Mouse (Mus musculus): ENCODE data around the gene Atp5d. TPM values are rescaled to one million over a fixed set of nuclear protein-coding genes. Genes with fewer than 3 reads are reported as not detected.

Gene Atp5d
- total RNA-seq (2021) = 920 and 980 TPM in 2 replicates
- long read RNA-seq, experiment 1, transcript Atp5d-203 (5 exons, 1,410 nt) = minor isoform, 50 of 781 reads
- long read RNA-seq, experiment 1, transcript Atp5d-201 (4 exons, 931 nt) = major isoform, 665 of 781 reads
- long read RNA-seq, experiment 1, partial matches to known transcripts = 21 of 781 reads
- long read RNA-seq, experiment 1, other reads (novel, unspliced or antisense) = 44 of 781 reads
- long read RNA-seq, experiment 2, transcript Atp5d-201 (4 exons, 931 nt) = major isoform, 616 of 786 reads
- long read RNA-seq, experiment 2, transcript Atp5d-203 (5 exons, 1,410 nt) = minor isoform, 47 of 786 reads
- long read RNA-seq, experiment 2, transcript Atp5d-202 (3 exons, 781 nt) = minor isoform, 9 of 786 reads
- long read RNA-seq, experiment 2, partial matches to known transcripts = 44 of 786 reads
- long read RNA-seq, experiment 2, other reads (novel, unspliced or antisense) = 70 of 786 reads

GRCm38 (mm10) chr10:80138553-80139438 is at the start of gene Atp5d:
Gene Atp5d, plus strand, starts transcription at chr10:80138632.
- peak; percentile 82 for DNase-seq

- no peak for DNase-seq
Measured at GRCm38 (mm10) chr10:80089146-80089545, 49.3 kb upstream of the Atp5d start.

GRCm38 (mm10) chr10:80091527-80091926 is 46.9 kb upstream of the Atp5d start:
- DNase-seq = peak; percentile 13

GRCm38 (mm10) chr10:80092690-80093089 is 45.7 kb upstream of the Atp5d start:
- DNase-seq = no peak

GRCm38 (mm10) chr10:80094085-80094484 is 44.3 kb upstream of the Atp5d start:
- peak; percentile 78 for DNase-seq

GRCm38 (mm10) chr10:80094684-80095083 is 43.7 kb upstream of the Atp5d start:
- peak; percentile 56 for DNase-seq

- DNase-seq = peak; percentile 67
Measured at GRCm38 (mm10) chr10:80095547-80095946, 42.9 kb upstream of the Atp5d start.

- peak; percentile 48 for DNase-seq
Measured at GRCm38 (mm10) chr10:80097275-80097674, 41.2 kb upstream of the Atp5d start.

GRCm38 (mm10) chr10:80098630-80099029 is 39.8 kb upstream of the Atp5d start:
- DNase-seq = peak; percentile 43

GRCm38 (mm10) chr10:80100982-80101381 is 37.5 kb upstream of the Atp5d start:
- DNase-seq = peak; percentile 89

GRCm38 (mm10) chr10:80102216-80102915 is 36.1 kb upstream of the Atp5d start:
- peak; percentile 93 for DNase-seq

- DNase-seq = no peak
Measured at GRCm38 (mm10) chr10:80103032-80103431, 35.4 kb upstream of the Atp5d start.

GRCm38 (mm10) chr10:80104181-80104580 is 34.3 kb upstream of the Atp5d start:
- peak; percentile 64 for DNase-seq

GRCm38 (mm10) chr10:80105460-80105859 is 33.0 kb upstream of the Atp5d start, which contains the start of gene Sbno2:
Gene Sbno2, minus strand, starts transcription at chr10:80105571.
- DNase-seq = no peak

- no peak for DNase-seq
Measured at GRCm38 (mm10) chr10:80105926-80106325, 32.5 kb upstream of the Atp5d start.

GRCm38 (mm10) chr10:80107678-80108077 is 30.8 kb upstream of the Atp5d start:
- peak; percentile 56 for DNase-seq

GRCm38 (mm10) chr10:80114341-80115284 is 23.8 kb upstream of the Atp5d start:
- DNase-seq = peak; percentile 97

GRCm38 (mm10) chr10:80115290-80115943 is 23.0 kb upstream of the Atp5d start, which contains the start of gene Stk11:
Gene Stk11, plus strand, starts transcription at chr10:80115803.
- DNase-seq = peak; percentile 99

- no peak for DNase-seq
Measured at GRCm38 (mm10) chr10:80115944-80116335, 22.5 kb upstream of the Atp5d start.

- no peak for DNase-seq
Measured at GRCm38 (mm10) chr10:80116563-80116926, 21.9 kb upstream of the Atp5d start.

Measured in adrenal gland, postnatal 14 days (tissue).